Mouse (Mus musculus) kidney, adult 2 months (tissue): ENCODE data around the gene Hap1.

Experiments
- CTCF ChIP-seq: fragments of 200-500 bp; conservative IDR thresholded peaks from 2 replicates; pipeline ENCODE4 v1.5.1; 2011; ENCODE audit warnings: low read depth, mild to moderate bottlenecking, control low read depth, low read length, moderate library complexity, mixed read lengths; ENCODE audit not compliant: insufficient read depth, insufficient read length
- POLR2A ChIP-seq: fragments of 200-500 bp; IDR thresholded peaks from one replicate; pipeline ENCODE4 v1.6.1; 2011; ENCODE audit warnings: low read depth, low read length, control low read depth

GRCm38 (mm10) chr11:100333944-100334457, 21.9 kb downstream of the Hap1 start, which contains the start of gene Gast:
- no peak for TF ChIP-seq CTCF
- no peak for TF ChIP-seq POLR2A
